Mouse (Mus musculus) large intestine, adult 2 months (tissue): Measurements from ENCODE around the gene Tmprss11d. TPM values are rescaled to one million over a fixed set of nuclear protein-coding genes. Genes with fewer than 3 reads are reported as not detected.
"Not testable (repeated sequence)": the region's sequence is repeated elsewhere in the genome, so short reads cannot be mapped to it uniquely, and the experiment has no call there.

Source experiments
- DNase-seq: peaks from one replicate; pipeline ENCODE4 v3.0.0-alpha.2; 2012; ENCODE audit warnings: low read depth, low spot score
- WGBS: fragments of 180-500 bp; shearing (Covaris S2); methylation state at CpG from one replicate; pipeline ENCODE4 v1.1.7; 2018; 5-methylcytosine and 5-hydroxymethylcytosine counted together
- polyA plus RNA-seq: library from polyadenylated mRNA; depleted of rRNA; stranded (reverse); fragments of >200 nt; gene quantifications from 2 replicates; pipeline ENCODE4 v1.2.3, GENCODE M21; 2012; rRNA removed

Tmprss11d gene
- polyA plus RNA-seq = not detected in 2 replicates

DNA sequence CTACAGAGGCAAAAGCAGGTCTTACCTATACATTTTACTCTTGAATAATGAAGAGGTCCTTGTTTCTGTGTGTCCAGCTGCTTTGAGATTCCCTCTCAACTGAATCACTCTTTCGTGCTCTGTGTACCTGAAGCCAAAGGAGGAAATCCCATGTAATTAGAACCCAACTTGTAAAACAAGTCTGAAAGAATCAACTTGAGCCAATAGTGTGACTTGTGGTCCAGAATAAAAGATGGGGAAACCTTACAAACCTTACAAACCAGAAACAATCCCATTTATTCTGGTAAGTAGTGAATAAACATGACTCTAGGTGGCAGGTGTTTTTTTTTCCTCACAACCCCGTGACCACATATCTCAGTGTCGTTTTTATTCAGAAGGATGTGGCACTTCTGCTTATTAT lies at the start of gene Tmprss11d:
Gene Tmprss11d, minus strand, starts transcription at position 101 of the 400 bp plus-strand sequence.
- WGBS = 49% methylated on average over 3 of the region's 3 CpGs
- DNase-seq = no peak

DNA sequence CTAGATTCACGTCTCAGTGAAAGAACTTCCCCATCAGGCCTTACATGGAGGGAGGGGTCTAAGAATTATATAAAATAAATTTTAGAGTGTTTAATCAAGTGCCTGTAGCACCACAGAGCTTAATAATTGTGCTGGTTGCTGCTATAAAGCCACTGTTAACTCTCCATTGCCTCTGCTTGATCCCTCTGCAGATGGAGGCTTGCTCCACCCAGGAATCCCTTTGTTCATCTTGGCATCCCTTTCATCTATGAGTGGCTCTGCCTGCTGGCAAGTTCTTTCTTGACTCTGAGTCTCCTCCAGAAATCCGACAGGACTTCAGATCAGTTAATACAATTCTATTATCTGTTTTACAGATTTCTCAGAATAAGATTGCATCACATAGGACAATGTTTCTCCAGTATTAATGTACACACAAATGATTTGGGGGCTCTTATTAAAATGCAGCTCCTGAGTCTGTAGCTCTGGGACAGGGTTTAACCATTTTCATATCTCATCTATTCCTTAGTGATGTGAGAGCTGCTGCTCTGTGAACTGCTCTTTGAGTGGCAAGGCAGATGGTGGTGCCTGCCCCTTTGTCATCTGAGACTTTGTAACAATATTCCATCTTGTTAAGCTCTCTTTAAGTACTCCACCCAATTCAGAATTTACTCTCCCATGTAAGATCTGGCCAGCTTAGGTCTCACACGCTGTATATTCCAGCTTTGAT lies 48.3 kb upstream of the Tmprss11d start:
- 51% methylated on average over 3 of the region's 3 CpGs for WGBS
- no peak for DNase-seq

DNA sequence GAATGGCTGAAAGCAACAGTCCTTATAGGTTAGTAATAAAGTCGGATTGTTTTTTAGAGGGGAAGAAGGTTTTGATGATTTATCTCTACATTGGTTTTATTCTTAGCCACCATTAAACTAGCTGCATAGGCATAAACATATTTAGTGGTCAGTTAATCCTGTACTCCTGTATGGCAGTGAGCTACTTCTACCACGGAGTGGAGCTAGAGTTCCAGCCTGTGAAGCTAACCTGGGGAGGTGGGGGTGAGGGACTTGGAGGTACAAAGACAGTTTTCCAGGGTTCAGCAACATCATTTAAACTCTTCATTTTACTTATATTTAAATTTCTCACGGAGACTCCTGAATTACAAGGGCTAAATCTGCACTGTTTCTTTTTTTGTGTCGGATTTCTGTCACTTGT lies 46.3 kb upstream of the Tmprss11d start:
- 22% methylated on average over 4 of the region's 4 CpGs for WGBS
- no peak for DNase-seq

DNA sequence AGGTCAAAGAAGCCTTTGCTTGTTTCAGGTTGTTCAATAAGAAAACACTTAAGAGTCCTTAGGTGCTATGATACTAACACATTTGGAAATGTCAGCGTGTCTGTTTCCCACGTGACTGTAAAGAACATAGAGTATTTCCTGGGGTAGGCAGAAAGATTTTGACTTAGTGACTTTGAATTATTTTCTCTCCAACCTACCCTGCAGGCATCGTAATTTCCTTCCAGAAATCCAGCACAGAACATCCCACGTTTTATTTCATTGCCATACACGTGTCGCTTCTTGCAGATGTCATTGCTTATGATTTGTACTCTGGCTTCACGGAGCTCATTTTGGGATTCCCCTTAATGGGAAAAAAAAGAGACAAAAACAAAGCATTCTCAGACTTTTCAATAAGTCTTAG lies 41.1 kb upstream of the Tmprss11d start:
- 72% methylated on average over 7 of the region's 7 CpGs for WGBS
- DNase-seq = no peak

DNA sequence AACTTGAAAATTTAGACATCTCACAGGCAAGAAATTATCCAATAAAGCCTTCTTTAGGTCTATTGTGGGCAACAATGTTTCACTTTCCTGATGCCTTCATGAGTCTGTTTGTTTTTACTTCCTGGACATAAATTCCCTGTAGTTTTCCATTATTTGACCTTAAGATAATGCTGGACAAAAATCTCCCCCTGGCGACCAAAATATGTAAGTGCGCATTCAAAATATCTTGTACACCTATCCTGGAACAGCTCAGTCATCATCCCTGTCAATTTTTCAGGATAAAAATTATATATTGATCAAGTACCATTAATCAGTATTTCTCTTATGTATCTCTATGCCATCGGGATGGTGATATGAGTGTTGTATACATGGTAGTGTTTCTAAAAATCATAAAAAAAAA lies 37.6 kb upstream of the Tmprss11d start:
- WGBS = 23% methylated on average over 3 of the region's 3 CpGs
- no peak for DNase-seq

DNA sequence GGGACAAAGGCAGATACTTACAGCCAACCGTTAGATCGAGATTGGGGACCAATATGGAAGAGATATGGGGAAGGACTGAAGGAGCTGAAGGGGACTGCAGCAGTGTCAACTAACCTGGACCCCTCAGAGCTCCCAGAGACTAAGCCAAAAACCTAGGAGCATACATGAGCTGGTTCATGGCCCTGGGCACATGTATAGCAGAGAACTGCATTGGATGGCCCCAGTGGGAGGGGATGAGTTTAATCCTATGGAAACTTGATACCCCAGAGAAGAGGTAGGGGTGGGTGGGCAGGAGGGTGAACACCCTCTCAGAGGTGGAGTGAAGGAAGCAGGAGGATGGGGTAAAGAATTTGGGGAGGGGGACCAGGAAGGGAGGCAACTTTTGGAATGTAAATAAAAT lies 34.7 kb upstream of the Tmprss11d start:
- DNase-seq = no peak
- WGBS = 86% methylated on average over 2 of the region's 2 CpGs

DNA sequence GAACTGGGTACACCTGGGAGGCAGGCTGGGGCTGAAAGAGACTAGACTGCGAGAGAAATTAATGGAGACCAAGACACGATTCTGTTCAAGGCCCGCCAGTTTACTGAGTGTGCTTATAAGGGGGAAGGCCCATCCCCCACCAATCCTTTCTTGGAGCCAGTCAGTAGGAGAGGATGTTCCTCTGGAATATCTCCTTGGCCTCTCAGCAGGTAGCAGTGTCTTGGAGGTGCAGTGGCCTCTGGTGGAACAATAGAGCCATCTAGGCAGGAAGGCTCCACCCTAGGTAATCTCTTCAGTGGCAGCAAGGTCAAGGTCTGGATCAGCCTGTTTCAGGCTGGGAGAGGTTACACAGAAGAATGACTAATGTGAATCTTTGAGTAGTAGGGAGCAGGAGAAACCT lies 34.0 kb upstream of the Tmprss11d start:
- 80% methylated on average over 3 of the region's 3 CpGs for WGBS
- no peak for DNase-seq

DNA sequence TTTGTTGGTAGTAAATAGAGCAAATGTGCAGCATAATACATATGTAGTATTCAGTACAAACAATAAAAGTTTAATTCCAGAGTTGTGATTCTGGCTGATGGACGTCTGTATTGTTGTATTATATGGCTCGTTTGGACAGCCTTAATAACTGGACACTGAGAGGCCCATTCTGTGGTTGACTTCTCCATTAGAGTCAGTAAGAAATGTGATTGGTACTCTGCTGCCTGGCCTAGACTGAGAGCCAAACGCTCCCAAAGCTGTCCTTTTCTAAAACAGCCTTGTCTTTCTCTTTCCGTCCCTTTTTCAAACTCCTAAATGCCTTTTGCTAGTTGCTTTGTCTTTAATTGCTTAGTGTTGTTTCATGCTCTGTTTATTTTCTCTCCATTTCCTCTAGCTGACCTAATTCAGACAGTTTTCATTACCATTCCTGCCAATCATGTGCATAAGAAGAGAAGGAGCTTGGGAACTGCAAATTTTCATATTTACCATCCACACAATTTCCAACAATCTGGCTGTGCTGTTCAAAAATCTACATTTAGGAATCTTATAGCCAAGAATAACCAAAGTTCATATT lies 13.7 kb downstream of the Tmprss11d start:
- 56% methylated on average over 4 of the region's 4 CpGs for WGBS
- no peak for DNase-seq

DNA sequence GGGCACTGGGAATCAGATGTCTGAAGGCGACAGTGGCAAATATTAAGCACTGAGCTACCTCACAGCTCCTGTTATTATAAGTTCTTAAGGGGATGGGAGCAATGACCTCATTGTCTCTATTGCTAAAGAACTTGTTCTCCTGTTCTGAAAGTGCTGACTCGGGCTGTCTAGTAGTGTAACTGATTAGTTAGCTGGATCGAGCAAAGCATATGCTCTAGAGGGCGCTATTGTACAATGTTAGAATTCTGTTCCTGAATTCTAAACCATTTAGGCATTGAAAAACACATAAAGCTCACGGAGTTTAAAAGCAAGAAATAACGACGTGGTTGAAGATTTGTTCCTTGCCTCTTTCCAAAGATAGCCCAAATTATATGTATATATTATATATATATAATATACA lies 20.3 kb downstream of the Tmprss11d start:
- no peak for DNase-seq
- 20% methylated on average over 7 of the region's 7 CpGs for WGBS

DNA sequence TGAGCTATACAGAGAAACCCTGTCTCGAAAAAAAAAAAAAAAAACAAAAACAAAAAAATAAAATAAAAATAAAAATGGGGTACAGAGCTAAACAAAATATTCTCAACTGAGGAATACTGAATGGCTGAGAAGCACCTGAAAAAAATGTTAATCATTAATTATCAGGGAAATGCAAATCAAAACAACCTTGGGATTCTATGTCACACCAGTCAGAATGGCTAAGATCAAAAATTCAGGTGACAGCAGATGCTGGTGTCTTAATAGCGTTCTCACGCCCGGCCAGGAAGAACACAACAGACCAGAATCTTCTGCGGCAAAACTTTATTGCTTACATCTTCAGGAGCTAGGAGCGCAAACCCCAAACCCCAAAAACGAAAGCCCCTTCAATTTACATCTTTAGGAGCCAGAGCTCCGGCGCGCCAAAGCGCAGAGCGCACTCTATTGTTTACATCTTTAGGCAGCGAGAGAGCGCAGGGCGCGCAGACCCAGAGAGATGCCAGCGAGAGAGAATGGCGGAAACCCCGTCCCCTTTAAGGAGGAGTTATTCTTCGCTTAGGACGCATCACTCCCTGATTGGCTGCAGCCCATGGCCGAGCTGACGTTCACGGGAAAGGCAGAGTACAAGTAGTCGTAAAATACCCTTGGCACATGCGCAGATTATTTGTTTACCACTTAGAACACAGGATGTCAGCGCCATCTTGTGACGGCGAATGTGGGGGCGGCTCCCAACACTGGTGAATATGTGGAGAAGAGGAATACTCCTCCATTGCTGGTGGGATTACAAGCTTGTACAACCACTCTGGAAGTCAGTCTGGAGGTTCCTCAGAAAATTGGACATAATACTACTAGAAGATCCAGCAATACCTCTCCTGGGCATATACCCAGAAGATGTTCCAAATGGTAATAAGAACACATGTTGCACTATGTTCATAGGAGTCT lies 54.9 kb downstream of the Tmprss11d start:
- not testable (repeated sequence) for DNase-seq
- 49% methylated on average over 30 of the region's 30 CpGs for WGBS

DNA sequence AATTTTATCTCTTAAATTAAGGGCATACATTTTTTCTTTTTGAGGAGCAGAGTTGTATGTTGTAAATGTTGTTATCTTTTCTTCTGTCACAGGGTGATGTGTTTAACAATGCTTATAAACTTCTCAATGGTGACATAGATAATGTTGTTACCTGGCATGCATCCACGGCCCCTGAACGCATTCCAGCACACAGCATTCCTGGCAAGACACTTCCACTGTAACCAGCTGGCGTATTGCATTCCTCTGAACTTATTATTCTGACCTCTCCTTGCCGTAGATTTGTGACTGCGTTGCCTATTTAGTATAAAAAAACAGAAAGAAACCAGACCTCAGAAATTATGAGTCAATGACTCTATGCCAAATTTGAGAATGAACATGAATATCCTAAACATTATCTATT lies 67.1 kb downstream of the Tmprss11d start:
- no peak for DNase-seq
- WGBS = 47% methylated on average over 5 of the region's 5 CpGs

DNA sequence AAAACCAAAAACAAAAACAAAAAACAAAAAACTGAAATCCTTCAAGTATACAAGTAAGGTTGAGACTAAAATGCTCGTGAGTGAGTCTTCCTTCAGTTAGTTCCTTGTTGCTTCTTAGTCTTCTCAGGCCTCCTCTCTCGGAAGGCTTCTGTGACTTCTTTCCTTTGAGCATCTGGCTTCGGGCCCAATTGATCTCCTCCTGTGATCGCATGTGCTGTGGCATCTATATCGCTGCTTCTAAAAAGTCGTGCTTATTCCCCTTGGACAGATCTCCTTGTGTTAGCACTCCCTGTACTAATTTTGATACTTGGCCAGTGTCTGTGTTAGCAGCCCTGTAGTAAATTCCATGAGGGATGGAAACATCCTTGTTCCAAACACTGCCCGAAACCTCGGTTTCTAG lies 69.3 kb downstream of the Tmprss11d start:
- no peak for DNase-seq

DNA sequence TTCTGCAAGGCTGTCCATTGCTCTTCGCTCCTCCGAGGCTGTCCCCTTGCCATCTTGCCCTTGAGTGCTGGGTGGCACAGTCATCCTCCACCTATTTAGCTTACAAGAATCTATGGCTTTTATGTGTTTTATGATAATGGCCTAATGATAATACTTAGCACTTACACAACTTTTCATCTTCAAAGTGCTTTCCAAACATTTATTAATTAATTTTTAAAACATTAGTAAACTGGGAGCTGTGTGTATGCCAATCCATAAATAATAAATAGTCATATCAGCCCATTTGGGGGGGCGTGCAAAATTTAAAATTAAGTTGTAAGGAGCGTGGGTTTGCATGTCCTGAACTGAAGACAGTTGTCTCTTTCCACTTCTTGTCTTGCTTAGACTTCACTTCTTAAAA lies 84.0 kb downstream of the Tmprss11d start, which contains the start of gene Tmprss11c:
Gene Tmprss11c, minus strand, starts transcription at position 101 of the 400 bp plus-strand sequence.
- no peak for DNase-seq
- WGBS = 74% methylated on average over 4 of the region's 4 CpGs

More for the DNA sequence above, 69.3 kb downstream of the Tmprss11d start:
- WGBS = 78% methylated on average over 8 of the region's 8 CpGs

Other genes starting within 250 kb of the Tmprss11d start
- gene Uba6, start 200.6 kb downstream of the Tmprss11d start, polyA plus RNA-seq = 1.3 and 2.2 TPM in 2 replicates
- gene Gnrhr, start 175.5 kb downstream of the Tmprss11d start, polyA plus RNA-seq = not detected in 2 replicates
- gene Tmprss11c, start 84.1 kb downstream of the Tmprss11d start, polyA plus RNA-seq = not detected in 2 replicates
- gene Tmprss11a, start 95.6 kb upstream of the Tmprss11d start, polyA plus RNA-seq = not detected in 2 replicates
- gene Tmprss11g, start 145.2 kb upstream of the Tmprss11d start, polyA plus RNA-seq = not detected in 2 replicates